Mouse (Mus musculus) thymus, postnatal 4 days (tissue): Measurements from ENCODE around the gene Ppp1r3e.

Experiments
- DNase-seq: peaks from one replicate; pipeline ENCODE4 v3.0.0; 2021

Gene Ppp1r3e

GRCm38 (mm10) chr14:54877048-54877715 lies at the start of gene Ppp1r3e:
Gene Ppp1r3e (minus strand): TSS chr14:54877550.
- DNase-seq = peak; percentile 74

GRCm38 (mm10) chr14:54926401-54927158 lies 49.2 kb upstream of the Ppp1r3e start:
- peak; percentile 23 for DNase-seq

- DNase-seq = no peak
Measured at GRCm38 (mm10) chr14:54925349-54926342, 48.3 kb upstream of the Ppp1r3e start, which contains the start of gene Efs. Gene Efs (minus strand): TSS chr14:54926126.

- DNase-seq = no peak
Measured at GRCm38 (mm10) chr14:54924641-54925348, 47.4 kb upstream of the Ppp1r3e start.

- DNase-seq = no peak
Measured at GRCm38 (mm10) chr14:54920076-54920685, 42.8 kb upstream of the Ppp1r3e start.

- no peak for DNase-seq
Measured at GRCm38 (mm10) chr14:54913343-54913742, 36.0 kb upstream of the Ppp1r3e start.

- peak; percentile 61 for DNase-seq
Measured at GRCm38 (mm10) chr14:54912886-54913285, 35.5 kb upstream of the Ppp1r3e start, which contains the start of gene Slc22a17. Gene Slc22a17 (minus strand): TSS chr14:54913132.

GRCm38 (mm10) chr14:54912109-54912850 lies 34.9 kb upstream of the Ppp1r3e start:
- peak; percentile 47 for DNase-seq

- DNase-seq = no peak
Measured at GRCm38 (mm10) chr14:54908682-54909081, 31.3 kb upstream of the Ppp1r3e start.

- no peak for DNase-seq
Measured at GRCm38 (mm10) chr14:54903641-54904040, 26.3 kb upstream of the Ppp1r3e start.

- peak; percentile 63 for DNase-seq
Measured at GRCm38 (mm10) chr14:54900383-54900782, 23.0 kb upstream of the Ppp1r3e start.

- DNase-seq = no peak
Measured at GRCm38 (mm10) chr14:54897445-54897844, 20.1 kb upstream of the Ppp1r3e start.

- no peak for DNase-seq
Measured at GRCm38 (mm10) chr14:54894296-54895151, 17.2 kb upstream of the Ppp1r3e start.

- DNase-seq = peak; percentile 94
Measured at GRCm38 (mm10) chr14:54893651-54894181, 16.4 kb upstream of the Ppp1r3e start.

- DNase-seq = no peak
Measured at GRCm38 (mm10) chr14:54892200-54892599, 14.8 kb upstream of the Ppp1r3e start, which contains the start of gene Pabpn1. Gene Pabpn1 (plus strand): TSS chr14:54892500.

GRCm38 (mm10) chr14:54885309-54885708 lies 8.0 kb upstream of the Ppp1r3e start:
- DNase-seq = no peak

GRCm38 (mm10) chr14:54884022-54884712 lies 6.8 kb upstream of the Ppp1r3e start:
- DNase-seq = peak; percentile 27

- peak; percentile 56 for DNase-seq
Measured at GRCm38 (mm10) chr14:54883154-54884021, 6.0 kb upstream of the Ppp1r3e start, which contains the start of the genes Bcl2l2 and Gm20521. Gene Bcl2l2 (plus strand): TSS chr14:54883377. Gene Gm20521 (plus strand): TSS chr14:54883441.
